Mouse (Mus musculus): ENCODE results near the gene Ctla4.

The Ctla4 gene

GRCm38 (mm10) chr1:60865167-60865566 is 21.6 kb upstream of the Ctla4 start:
- in situ Hi-C loops (cut with MboI), result loop anchor here (5.0 kb wide), 1 partner anchor 92 kb away; no protein-coding TSS in a partner anchor

DNA sequence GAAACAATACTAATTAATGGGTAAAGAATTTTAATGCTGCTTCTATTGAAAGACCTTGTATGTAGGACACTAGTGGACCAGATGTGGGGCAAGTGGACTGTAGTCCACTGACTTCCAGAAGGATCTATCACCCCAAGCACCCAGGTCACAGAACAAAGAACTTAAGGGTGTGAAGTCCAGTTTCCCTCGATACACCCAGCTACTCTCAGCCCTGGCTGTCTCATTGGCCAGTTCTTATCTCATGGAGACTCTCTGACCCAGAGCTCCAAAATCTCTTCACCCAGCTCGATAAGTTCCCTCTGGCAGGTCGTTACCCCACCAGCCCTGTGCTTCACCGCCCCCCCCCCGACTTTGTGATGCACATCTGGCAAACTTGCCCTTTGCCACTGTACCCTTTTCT is 20.8 kb upstream of the Ctla4 start:
- in situ Hi-C loops (cut with MboI), result loop anchor here (5.0 kb wide), 1 partner anchor 91 kb away; no protein-coding TSS in a partner anchor

GRCm38 (mm10) chr1:60868333-60869277 is 18.2 kb upstream of the Ctla4 start:
- in situ Hi-C loops (cut with MboI), result loop anchor here (5.0 kb wide), 1 partner anchor 89 kb away; no protein-coding TSS in a partner anchor

- in situ Hi-C loops (cut with MboI), result no loop called here
Observed at GRCm38 (mm10) chr1:60875267-60875666, 11.5 kb upstream of the Ctla4 start.

- in situ Hi-C loops (cut with MboI), result no loop called here
Observed at GRCm38 (mm10) chr1:60880116-60880867, 6.5 kb upstream of the Ctla4 start.

DNA sequence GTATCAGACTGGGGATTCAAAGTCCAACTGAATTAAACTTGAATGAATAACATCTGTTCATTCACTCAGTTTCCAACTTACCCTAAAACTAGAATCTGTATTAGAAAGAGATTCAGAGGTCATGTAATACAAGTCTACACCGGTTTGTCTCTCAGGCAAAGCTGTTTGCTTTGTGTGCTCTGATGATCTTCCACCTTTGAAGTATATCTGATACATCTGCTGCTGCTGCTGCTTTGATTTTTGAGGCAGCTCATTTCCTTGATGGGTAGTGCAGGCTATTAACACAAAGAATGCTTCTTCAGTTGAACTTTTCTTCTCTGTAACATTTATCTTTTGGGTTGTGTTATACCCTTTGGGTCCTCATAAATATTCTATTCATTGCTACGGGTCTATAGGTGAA is 4.0 kb upstream of the Ctla4 start:
- in situ Hi-C loops (cut with MboI), result no loop called here

DNA sequence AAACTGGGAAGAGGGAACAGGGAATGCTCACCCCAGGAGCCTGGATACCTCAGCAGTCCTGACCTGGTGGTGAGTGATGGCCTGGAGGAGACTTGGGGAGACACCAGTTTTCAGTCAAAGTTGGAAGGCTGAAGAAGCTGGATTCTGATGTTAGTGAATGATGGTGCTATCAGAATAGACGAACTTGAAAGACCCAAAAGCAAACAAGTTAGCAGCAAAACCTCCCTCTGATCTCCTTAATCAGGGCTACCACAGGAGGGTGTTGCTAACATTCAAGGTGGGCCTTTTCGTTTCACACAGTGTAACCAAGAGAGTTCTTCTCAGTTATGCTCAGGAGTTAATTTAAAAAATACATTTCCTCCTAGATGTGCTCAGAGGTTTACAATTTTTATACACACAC is 3.5 kb upstream of the Ctla4 start:
- in situ Hi-C loops (cut with MboI), result no loop called here

DNA sequence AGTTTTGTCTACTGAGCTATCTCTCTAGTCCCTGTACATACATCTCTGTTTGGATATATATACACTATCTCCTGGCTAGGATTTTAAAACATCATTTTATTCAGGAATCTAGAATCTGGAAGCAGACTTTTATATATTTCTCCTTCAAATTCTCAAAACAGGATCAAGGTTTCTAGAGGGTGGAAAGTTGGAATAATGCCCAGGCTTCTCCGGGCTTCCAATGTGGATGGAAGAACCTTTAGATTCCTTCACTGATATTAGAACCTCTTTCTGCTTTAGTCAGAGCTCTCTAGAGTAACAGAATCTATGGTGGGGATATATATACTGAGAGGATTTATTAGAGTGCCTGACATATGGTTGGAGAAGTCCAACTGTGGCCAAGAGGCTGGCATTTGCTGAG is 2.2 kb upstream of the Ctla4 start:
- in situ Hi-C loops (cut with MboI), result no loop called here

GRCm38 (mm10) chr1:60898127-60898932 is 11.5 kb downstream of the Ctla4 start:
- in situ Hi-C loops (cut with MboI), result no loop called here

DNA sequence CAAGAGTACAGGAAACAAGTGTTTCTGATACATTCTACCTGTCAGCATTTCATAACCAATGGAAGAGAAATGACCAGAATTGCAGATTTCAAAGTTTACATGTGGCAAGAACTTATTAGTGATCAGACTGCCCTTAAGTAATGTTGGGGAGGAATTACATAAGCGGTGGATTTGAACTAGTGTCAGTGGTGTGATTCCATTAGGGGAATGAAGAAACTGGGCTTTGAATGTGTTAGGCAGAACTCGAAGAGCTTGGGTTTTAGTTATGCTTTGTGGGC is 12.1 kb downstream of the Ctla4 start:
- in situ Hi-C loops (cut with MboI), result no loop called here

- in situ Hi-C loops (cut with MboI), result no loop called here
Observed at GRCm38 (mm10) chr1:60899244-60899643, 12.4 kb downstream of the Ctla4 start.

DNA sequence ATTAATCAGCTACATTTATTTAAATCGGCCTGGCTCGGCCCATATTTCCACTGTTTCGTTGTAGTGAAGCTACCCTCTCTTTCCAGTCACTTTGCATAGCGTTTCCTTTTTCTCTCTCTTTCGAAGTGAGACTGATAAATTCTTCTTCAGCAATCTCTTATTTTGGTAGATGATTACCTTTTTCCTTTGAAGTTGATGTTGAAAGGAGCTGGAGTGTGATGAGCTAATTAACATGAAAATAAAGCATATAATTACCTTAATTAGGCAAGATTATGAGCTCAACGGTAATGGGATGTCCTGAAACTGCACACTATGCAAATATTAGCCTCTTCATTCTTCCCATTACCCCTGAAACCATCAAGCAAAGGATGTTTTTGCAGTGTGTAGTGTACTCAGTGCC is 15.7 kb downstream of the Ctla4 start:
- in situ Hi-C loops (cut with MboI), result no loop called here

DNA sequence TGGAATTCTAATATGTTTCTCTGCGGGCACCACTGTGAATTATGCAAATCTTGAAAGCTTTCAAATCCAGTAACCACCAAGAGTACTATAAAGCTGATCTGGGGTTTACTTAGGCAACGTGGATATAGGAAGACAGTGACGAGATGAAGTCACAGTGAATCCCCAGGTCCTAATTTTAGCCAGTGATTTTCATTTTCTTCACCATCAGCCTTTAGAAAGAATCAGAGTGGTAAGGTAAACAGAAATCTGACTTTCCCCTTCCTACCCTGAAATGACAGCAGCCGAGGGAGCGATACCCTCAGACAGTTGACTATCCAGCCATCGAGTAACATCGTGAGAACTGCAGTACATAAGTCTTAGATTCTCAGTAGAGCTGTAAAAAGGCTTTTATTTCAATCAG is 16.3 kb downstream of the Ctla4 start:
- in situ Hi-C loops (cut with MboI), result no loop called here

DNA sequence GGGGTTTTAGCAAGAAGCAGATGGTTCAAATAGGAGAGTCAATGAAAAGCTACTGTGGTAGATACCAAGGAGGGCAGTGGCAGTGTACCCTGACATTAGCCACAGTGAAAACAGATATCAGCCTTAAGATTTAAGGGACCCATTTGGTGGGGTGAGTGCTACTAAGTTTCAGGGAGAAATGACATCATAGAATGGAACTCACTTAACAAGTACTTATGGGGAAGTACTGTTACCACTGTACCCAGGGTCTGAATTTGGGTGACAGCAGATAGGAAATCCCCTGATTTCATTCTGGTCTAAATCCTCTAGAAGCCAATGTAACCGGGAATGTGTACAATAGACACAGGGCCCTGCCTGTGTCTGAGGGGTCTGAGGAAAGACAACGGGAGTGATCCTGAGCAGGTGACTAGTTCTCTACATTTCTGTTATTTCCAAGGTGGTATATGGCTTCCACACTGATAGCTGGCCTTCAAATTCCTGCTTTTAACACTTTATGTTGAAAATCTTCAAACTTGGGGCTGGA is 17.7 kb downstream of the Ctla4 start:
- in situ Hi-C loops (cut with MboI), result no loop called here

- in situ Hi-C loops (cut with MboI), result no loop called here
Observed at GRCm38 (mm10) chr1:60907466-60907865, 20.7 kb downstream of the Ctla4 start.

- in situ Hi-C loops (cut with MboI), result no loop called here
Observed at GRCm38 (mm10) chr1:60908751-60909161, 22.0 kb downstream of the Ctla4 start.

DNA sequence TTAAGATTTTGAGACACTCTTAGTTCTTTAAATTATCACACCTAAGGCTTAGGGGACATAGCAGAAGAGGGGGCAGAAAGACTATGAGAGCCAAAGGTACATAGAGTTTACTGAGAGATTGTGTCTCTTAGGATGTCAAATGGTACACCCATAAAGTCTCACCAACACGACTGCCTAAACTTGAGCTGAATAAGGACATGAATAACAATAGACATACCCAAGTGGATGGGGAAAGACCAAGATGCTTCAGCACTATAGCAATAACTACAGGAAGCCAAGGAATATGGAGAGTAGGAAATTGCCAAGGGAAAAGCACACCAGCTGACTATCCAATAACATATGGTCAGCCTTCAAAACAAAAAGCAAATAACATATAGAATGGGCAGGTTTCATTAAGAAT is 22.9 kb downstream of the Ctla4 start:
- in situ Hi-C loops (cut with MboI), result no loop called here

GRCm38 (mm10) chr1:60910796-60911195 is 24.0 kb downstream of the Ctla4 start:
- in situ Hi-C loops (cut with MboI), result no loop called here

- in situ Hi-C loops (cut with MboI), result no loop called here
Observed at GRCm38 (mm10) chr1:60911631-60912030, 24.8 kb downstream of the Ctla4 start.

DNA sequence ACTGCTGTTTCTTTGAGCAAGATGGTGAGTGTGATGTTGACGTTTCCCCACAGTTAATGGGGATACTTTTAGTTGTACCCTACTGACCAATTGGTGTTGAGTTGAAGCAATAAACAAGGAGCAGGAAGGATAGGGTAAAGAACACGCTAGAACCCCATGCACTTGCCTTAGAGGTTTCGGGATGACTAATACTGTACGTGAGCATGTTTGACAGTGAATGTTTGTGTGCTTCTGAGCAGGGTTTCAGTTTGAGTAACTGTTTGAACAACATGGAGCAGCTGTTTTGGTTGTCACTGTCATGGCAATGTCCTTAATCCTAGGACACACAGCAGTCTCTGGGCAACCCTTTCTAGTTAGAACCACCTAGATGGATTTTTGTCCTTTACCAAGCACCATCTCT is 26.5 kb downstream of the Ctla4 start:
- in situ Hi-C loops (cut with MboI), result no loop called here

DNA sequence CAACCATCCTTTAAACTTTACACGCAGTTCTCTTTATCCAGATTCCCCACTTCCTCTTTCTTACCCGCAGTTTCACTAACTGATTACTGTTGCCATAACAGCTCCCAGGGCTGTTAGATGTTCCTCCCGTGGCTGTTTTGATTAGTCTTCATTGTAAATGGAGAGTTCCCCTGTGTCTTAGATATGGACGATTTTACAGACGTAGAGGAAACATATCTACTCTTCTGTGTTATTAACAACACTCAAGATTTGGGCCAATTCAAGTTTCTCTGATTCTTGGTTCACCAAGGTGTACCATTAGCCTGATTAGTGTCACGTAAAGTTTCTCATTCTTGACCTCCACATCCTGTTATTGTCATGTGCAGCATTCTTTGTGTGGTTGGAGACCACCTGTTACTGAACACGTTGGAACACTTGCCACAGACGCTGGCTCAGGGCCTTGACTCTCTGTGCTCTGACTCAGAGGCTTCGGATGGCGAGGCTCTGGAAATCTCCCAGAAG is 29.5 kb downstream of the Ctla4 start:
- in situ Hi-C loops (cut with MboI), result no loop called here
